Mouse (Mus musculus): ENCODE measurements around the gene Tuba8. TPM values are rescaled to one million over a fixed set of nuclear protein-coding genes. Genes with fewer than 3 reads are reported as not detected.

Tuba8 gene
- 1 to 10 TPM; 6.6 to 9.1 TPM for total RNA-seq (2021)
- long read RNA-seq, experiment 1, transcript Tuba8-201 (5 exons, 2,263 nt), result major isoform, 16 of 20 reads
- long read RNA-seq, experiment 1, partial matches to known transcripts, result 3 of 20 reads
- long read RNA-seq, experiment 1, other reads (novel, unspliced or antisense), result 1 of 20 reads
- long read RNA-seq, experiment 2, transcript Tuba8-201 (5 exons, 2,263 nt), result major isoform, 12 of 14 reads
- long read RNA-seq, experiment 2, partial matches to known transcripts, result 0 of 14 reads
- long read RNA-seq, experiment 2, other reads (novel, unspliced or antisense), result 2 of 14 reads

- intact Hi-C loops (cut with DNase I), result no loop called here
- peak; percentile 48 to 69 for DNase-seq (ENCODE audit: low spot score in 2 of 2)
These were observed at the start of gene Tuba8 for GRCm38 (mm10) chr6:121210149-121210925. Tuba8 (plus strand) TSS chr6:121210696.

DNA sequence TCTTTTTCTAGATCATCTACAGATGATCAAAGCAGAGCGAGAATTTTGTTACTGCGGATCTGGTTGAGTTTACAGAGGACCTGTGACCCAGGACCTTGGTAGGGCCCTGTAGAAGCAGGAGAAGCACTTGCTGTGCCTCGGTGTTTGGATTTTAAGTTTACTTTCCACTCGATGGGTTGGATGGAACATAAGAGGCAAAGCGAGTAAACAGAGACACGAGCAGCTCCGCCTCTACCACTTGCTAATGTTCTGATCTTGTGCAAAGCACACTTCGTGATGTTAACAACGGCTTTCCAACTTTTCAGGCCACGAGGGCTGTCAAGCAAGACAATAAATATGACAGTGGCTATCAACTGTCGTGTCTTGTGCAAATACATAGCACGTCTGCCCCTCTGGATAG is 47.9 kb upstream of the Tuba8 start:
- no peak for DNase-seq (ENCODE audit: low spot score in 2 of 2)
- intact Hi-C loops (cut with DNase I), result no loop called here

DNA sequence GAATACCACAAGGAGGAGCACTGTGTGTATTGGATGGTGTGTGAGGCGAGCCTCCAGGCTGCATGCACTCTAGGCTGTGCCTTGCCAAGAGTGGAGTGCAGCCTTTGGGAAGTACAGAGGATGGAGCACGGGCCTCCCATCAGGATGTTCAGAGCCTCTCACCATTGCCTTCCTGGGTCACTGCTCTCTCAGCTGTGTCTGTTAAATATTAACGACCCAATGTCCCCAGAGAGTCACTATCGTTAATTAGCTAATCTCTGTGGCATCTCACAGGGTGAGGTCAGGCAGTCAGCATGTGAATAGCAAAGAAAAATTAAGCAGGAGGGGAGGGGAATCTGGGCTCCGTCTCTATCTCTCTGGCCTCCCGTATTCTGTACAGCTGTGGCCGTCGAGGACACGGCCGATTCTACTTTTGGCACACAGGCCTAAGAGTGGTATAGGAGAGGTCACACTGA is 44.4 kb upstream of the Tuba8 start:
- DNase-seq (ENCODE audit: low spot score in 2 of 2), result no peak
- intact Hi-C loops (cut with DNase I), result no loop called here

DNA sequence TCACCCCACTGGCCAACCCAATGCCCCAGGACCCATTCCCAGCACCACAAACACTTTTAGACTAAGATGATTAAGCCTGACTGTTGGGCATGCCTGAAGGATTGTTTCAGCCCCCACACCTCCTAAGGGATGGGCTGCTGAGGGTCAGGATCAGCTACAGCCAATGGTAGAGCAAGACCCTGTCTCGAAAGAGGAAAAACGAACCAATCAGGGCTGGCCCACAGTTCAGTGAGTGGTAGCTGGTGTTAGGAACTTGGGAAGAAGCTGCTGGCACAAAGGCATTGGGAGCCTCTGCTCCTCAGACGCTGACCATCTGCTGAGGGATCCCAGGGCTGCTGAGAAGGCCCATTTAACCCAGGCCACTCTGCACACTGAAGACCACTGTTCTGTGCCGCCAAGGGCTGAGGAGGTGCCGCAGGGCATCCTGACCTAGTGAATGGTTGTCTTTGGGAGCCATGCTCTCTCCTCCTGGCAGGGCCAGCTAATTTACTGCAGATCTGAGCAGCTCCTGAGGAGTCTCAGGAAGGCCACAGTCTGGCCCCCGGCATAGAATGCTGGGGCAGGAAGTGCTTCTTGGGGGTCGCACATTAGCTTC is 43.0 kb upstream of the Tuba8 start:
- no peak for DNase-seq (ENCODE audit: low spot score in 2 of 2)
- intact Hi-C loops (cut with DNase I), result no loop called here

DNA sequence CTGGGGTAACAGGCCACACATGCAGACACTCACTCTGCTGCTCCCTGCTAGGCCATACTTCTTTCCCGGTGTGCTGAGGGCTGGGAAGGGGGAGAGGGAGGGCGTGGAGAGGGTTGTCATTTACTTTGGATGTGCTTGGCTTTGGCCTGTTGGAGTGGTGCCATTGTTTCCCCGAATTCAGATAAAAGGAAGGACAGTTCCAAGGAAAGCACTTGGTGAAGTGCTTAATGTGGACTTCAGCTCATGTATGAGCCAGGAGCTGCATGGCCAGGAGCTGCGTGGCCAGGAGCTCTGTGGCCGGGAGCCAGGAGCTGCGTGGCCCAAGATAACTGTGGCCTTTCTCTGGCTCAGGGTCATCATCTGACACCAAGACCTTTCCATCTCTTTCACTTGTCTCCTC is 39.4 kb upstream of the Tuba8 start:
- intact Hi-C loops (cut with DNase I), result no loop called here
- DNase-seq (ENCODE audit: low spot score in 2 of 2), result no peak

DNA sequence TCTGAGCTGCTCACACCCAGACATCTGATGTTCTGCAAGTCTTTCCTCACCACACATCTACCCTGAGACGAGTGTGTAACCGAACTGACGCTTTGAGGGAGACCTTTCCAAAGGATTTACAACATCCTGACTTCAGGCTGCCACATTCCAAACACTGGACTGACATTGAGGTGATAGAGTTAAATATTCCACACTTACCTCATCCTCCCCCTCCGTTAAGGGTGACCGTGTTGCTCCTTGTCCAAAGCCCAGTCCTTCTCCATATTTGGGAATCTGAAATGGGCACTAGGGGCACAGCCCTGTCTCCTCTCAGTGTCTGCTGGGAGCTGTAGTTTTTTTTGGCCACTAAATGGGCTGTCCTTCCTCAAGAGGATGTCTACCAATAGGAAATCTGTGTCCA is 37.0 kb upstream of the Tuba8 start:
- intact Hi-C loops (cut with DNase I), result no loop called here
- no peak for DNase-seq (ENCODE audit: low spot score in 2 of 2)

DNA sequence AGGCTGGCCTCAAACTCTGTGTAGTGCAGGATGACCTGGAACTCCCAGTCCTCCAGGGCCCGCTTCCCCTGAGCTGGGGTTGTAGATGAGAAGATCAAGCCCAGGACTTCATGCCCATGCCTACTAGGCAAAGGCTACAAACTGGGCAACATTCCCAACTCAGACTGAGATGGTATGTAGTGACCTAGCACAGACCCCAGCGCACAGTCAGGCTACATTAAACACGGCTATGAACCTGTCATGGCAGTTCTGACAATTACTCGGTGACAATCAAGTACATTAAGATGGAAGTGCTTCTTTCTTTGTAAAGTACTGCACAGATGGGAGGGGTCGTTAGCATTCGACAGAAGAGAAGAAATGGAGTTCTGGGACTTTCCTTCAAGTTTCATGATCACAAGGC is 35.7 kb upstream of the Tuba8 start:
- no peak for DNase-seq (ENCODE audit: low spot score in 2 of 2)
- intact Hi-C loops (cut with DNase I), result loop anchor here (5.0 kb wide), 2 partner anchors 162 to 277 kb away; no protein-coding TSS in a partner anchor

DNA sequence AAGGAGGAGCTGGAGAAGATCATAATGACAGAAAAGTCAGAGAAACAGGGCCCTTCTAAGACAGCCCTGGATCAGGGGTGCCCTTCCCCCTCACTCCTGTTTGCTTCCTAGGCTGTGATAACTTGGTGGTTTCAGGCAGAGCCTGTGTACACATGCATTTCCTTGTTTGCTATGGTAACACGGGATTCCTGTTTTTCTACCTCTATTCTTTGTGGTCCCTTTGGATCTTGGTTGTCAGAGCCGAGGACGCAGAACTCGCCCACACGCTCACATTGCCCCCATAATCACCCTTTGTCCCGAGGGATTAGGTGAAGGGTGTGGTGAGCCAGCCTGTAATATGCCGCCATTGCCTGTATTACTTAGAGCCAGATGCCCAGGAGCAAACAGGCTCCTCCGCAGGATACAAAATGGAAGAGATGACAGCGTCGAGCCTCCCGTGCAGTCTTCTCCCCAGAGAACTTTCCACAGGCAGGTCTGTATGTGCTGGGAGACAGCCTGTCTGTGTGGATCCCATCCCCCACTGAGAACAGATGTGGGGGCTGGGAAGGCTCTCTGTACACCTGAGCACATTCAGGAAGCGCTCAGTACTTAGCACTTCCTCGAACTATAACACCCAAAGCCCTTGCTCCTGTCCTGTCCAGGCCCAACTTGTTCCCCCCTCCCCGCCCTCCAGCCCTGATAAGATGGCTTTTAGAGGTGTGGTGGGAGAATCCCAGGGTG is 34.3 kb upstream of the Tuba8 start:
- no peak for DNase-seq (ENCODE audit: low spot score in 2 of 2)
- intact Hi-C loops (cut with DNase I), result loop anchor here (5.0 kb wide), 2 partner anchors 164 to 279 kb away; no protein-coding TSS in a partner anchor

GRCm38 (mm10) chr6:121176731-121177098 is 33.8 kb upstream of the Tuba8 start:
- no peak for DNase-seq (ENCODE audit: low spot score in 2 of 2)
- intact Hi-C loops (cut with DNase I), result loop anchor here (5.0 kb wide), 2 partner anchors 164 to 279 kb away; no protein-coding TSS in a partner anchor

GRCm38 (mm10) chr6:121177118-121177708 is 33.3 kb upstream of the Tuba8 start:
- no peak for DNase-seq (ENCODE audit: low spot score in 2 of 2)
- intact Hi-C loops (cut with DNase I), result loop anchor here (5.0 kb wide), 2 partner anchors 165 to 280 kb away; no protein-coding TSS in a partner anchor

DNA sequence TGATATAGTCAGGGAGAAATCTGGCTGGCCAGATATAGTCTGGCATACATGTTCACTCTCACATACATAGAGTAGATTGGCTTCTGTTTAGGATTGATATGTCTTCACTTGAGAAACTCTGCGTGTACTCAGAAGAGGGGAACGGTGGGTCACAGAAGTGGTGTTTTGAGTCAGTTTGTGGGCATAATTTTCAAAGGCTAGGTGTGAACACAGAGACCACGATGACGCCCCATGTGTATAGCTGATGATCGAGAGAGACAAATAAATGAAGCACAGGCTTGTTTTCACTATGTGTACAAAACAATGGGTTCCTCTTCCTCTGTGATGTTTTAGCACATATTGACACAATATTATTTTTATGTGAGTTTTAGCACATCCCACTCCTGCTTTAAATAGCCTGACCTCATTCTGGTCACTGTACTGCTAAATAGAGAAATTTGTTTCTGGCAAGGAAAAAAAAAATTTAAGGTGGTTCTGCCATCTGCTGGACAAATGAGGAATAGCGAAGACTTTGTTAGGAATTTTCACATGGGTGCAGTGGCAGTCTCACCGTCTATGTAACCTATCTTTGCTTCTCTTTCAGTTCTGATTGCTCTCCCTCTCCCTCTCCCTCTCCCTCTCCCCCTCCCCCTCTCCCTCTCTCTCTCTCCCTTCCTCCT is 31.7 kb upstream of the Tuba8 start:
- peak; percentile 87 to 88 for DNase-seq (ENCODE audit: low spot score in 2 of 2)
- intact Hi-C loops (cut with DNase I), result loop anchor here (2.0 to 5.0 kb wide), 4 partner anchors 48 to 282 kb away; partner anchors contain the start of gene Mical3

- intact Hi-C loops (cut with DNase I), result loop anchor here (2.0 to 10.0 kb wide), 5 partner anchors 49 to 355 kb away; partner anchors contain the start of gene Mical3
- no peak for DNase-seq (ENCODE audit: low spot score in 2 of 2)
These were observed 30.6 kb upstream of the Tuba8 start for GRCm38 (mm10) chr6:121179846-121180245.

- DNase-seq (ENCODE audit: low spot score in 2 of 2), result peak; percentile 90 to 93
- intact Hi-C loops (cut with DNase I), result loop anchor here (10.0 kb wide), 1 partner anchor 351 kb away; no protein-coding TSS in a partner anchor
These were observed 26.9 kb upstream of the Tuba8 start, which contains the start of gene Pex26 for GRCm38 (mm10) chr6:121183414-121184173. Pex26 (plus strand) TSS chr6:121183667.

DNA sequence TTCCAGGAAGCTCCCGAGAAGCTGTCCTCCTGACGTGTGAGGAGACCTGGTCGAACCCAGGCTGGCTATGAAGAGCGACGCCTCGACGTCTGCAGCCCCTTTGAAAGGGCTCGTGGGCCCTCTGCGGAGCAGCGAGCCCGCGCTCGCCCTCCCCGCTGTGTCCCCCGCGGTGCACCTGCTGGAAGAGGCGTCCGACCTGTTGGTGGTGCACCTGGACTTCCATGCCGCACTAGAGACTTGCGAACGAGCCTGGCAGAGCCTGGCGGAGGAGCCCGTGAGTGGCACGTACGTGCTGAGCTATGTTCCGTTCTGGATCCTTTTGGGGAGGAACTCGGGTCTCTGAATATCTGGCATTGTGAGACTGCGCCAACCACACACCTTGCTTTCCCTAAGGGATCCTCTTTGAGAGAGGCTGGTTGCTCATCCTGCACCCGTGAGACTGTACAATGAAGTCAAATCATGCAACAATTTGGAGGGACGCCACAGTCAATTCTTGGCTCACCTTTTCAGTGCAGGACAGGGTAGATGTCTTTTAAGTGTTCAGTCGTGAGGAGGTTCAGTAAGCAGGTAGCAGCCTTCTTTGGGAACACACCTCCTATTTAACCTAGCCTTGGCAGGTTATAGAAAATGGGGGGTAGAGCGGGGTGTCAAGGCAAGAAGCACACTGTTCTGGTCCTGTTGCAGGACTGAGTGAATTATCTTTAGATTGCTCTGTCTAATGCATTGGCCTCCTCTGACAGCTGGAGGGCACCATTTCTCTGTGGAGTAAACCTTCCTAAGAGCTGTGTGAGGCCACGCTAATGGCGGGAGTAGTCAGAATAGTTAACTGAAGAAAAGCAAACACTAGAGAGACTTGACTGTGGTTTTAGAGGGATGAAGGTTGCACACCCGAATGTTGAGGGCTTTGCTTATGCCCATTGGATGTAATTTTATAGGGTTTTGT is 26.0 kb upstream of the Tuba8 start:
- DNase-seq (ENCODE audit: low spot score in 2 of 2), result peak; percentile 57 to 70
- intact Hi-C loops (cut with DNase I), result loop anchor here (5.0 to 10.0 kb wide), 2 partner anchors 83 to 350 kb away; no protein-coding TSS in a partner anchor

- intact Hi-C loops (cut with DNase I), result loop anchor here (5.0 to 10.0 kb wide), 2 partner anchors 82 to 350 kb away; no protein-coding TSS in a partner anchor
- no peak for DNase-seq (ENCODE audit: low spot score in 2 of 2)
These were observed 25.3 kb upstream of the Tuba8 start for GRCm38 (mm10) chr6:121185232-121185631.

DNA sequence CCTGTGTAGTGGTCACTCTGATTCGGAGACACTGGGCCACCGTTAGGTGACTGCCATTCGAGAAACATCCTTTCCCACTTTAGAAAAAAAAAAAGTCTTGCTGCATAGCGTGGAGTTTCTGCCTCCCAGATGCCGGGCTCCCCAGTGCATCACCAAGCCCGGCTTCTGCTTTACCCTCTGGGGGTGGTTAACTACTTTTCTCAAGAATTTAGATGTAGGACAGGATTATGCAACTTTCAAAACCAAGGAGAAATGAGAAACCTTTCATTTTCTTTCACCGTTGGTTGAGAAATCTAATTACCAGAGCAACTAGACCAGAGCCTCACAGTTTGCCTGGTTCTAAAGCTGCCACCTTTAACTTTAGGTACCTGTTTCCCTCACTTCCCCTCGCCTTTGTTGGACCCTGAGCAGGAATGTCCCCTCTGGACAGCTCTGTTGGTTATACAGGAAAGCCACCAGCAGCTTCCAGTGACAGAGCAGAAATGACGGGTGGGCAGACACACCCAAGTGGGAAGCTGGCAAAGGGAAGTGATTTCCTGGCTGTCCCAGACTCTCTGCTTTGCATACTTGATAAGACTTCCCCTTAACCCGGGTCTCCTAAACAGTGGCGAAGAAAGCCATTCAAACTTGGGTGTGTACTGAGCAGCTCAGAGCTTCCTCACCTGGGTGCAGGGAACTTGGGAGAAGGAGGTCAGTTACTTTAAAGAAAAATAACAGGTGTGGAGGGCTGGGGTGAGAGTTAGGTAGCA is 19.1 kb upstream of the Tuba8 start:
- DNase-seq (ENCODE audit: low spot score in 2 of 2), result no peak
- intact Hi-C loops (cut with DNase I), result no loop called here
